8 mouse cellular contexts compared by ENCODE assay signal in genomic region chr16:84703129-84703768, GRCm38 (mm10). TPM values are rescaled to one million over a fixed set of nuclear protein-coding genes. Genes with fewer than 3 reads are reported as not detected.
DNase-seq lines count a peak whose midpoint lies in the region; ATAC-seq and TF ChIP-seq lines count a peak whose summit lies in the region.

No protein-coding gene starts in this region.

- peak overlapping the region; percentile 77 for H3K27ac ChIP-seq in gastrocnemius, adult 2 months
- no peak overlapping the region for H3K27ac ChIP-seq in hindbrain, postnatal 0 days
- no peak overlapping the region for H3K27ac ChIP-seq in liver, embryonic 14.5 days
- H3K27ac ChIP-seq in thymus, adult 2 months (ENCODE audit: control insufficient read depth, insufficient read depth, low read length), result no peak overlapping the region

- no peaks in the 10 kb centered on the region for H3K9me3 ChIP-seq in hindbrain, postnatal 0 days (ENCODE audit: low read length)
- H3K9me3 ChIP-seq in liver, embryonic 14.5 days (ENCODE audit: control insufficient read depth, low read length), result no peaks in the 10 kb centered on the region

- H3K4me2 ChIP-seq in hindbrain, postnatal 0 days (ENCODE audit: low read depth, low read length), result peak overlapping the region; percentile 98
- H3K4me2 ChIP-seq in liver, embryonic 14.5 days (ENCODE audit: low read depth), result peak overlapping the region; percentile 65

- DNase-seq in adrenal gland, postnatal 14 days, result peak; percentile 76
- DNase-seq in gastrocnemius, adult 2 months, result peak; percentile 73
- peak; percentile 52 for DNase-seq in hindbrain, postnatal 0 days (ENCODE audit: low spot score)
- DNase-seq in liver, embryonic 14.5 days (ENCODE audit: low read depth in 3 of 3, low spot score in 3 of 3), result no peak
- DNase-seq in neural tube, embryonic 10.5 days (ENCODE audit: extremely low spot score, low spot score), result peak; percentile 68
- DNase-seq in thymus, adult 2 months, result peak; percentile 66
- no peak for DNase-seq in layer of hippocampus, postnatal 36 days

- peak overlapping the region; percentile 53 for H3K9ac ChIP-seq in hindbrain, postnatal 0 days (replicated peaks; ENCODE audit: low read length)
- H3K9ac ChIP-seq in liver, embryonic 14.5 days (replicated peaks), result no peak overlapping the region

- H3K4me3 ChIP-seq in gastrocnemius, adult 2 months, result peak overlapping the region; percentile 87
- H3K4me3 ChIP-seq in hindbrain, postnatal 0 days (ENCODE audit: low read length), result peak overlapping the region; percentile 60
- peak overlapping the region; percentile 23 to 58; a peak in 3 of 4 replicates for H3K4me3 ChIP-seq in liver, embryonic 14.5 days (ENCODE audit: insufficient read depth in 1 of 2, low read depth in 2 of 2, low read length in 2 of 2)
- peak overlapping the region; percentile 73 for H3K4me3 ChIP-seq in thymus, adult 2 months (ENCODE audit: control insufficient read depth, insufficient read depth, low read length)

- 0 out of 2 replicates have a peak, but pooled peaks cover 4% of the 10 kb centered on the region for H3K27me3 ChIP-seq in hindbrain, postnatal 0 days (ENCODE audit: insufficient read depth, low read length)
- peaks cover 26% of the 10 kb centered on the region for H3K27me3 ChIP-seq in liver, embryonic 14.5 days (ENCODE audit: control insufficient read depth, insufficient read depth, low read length)
- no peaks in the 10 kb centered on the region for H3K27me3 ChIP-seq in thymus, adult 2 months (ENCODE audit: control insufficient read depth, insufficient read depth, low read length)

- TF ChIP-seq POLR2A in thymus, adult 2 months (IDR thresholded peaks at IDR 0.05; ENCODE audit: control insufficient read depth, extremely low read depth, insufficient read depth, low read length, poor library complexity), result no peak

- H3K36me3 ChIP-seq in hindbrain, postnatal 0 days (ENCODE audit: insufficient read depth, low read length), result no peaks in the 10 kb centered on the region
- H3K36me3 ChIP-seq in liver, embryonic 14.5 days (replicated peaks; ENCODE audit: control insufficient read depth, insufficient read depth, low read depth), result no peaks in the 10 kb centered on the region
- no peaks in the 10 kb centered on the region for H3K36me3 ChIP-seq in thymus, adult 2 months (ENCODE audit: control insufficient read depth, insufficient read depth, low read length)

- peak; percentile 80 for ATAC-seq in CD4-positive, CD25-positive, alpha-beta regulatory T cell, adult 4 months
- peak; percentile 77 for ATAC-seq in hindbrain, postnatal 0 days
- ATAC-seq in liver, embryonic 14.5 days (ENCODE audit: insufficient read depth), result no peak

- TF ChIP-seq EP300 in liver, embryonic 14.5 days (IDR thresholded peaks at IDR 0.05; ENCODE audit: low read depth), result no peak

- no peak for TF ChIP-seq CTCF in gastrocnemius, adult 2 months (IDR thresholded peaks at IDR 0.05)
- TF ChIP-seq CTCF in hindbrain, postnatal 0 days (IDR thresholded peaks at IDR 0.05; ENCODE audit: low read depth), result no peak
- no peak for TF ChIP-seq CTCF in liver, embryonic 14.5 days (IDR thresholded peaks at IDR 0.05; ENCODE audit: low read depth)
- no peak for TF ChIP-seq CTCF in thymus, adult 2 months (IDR thresholded peaks at IDR 0.05; ENCODE audit: borderline replicate concordance, control insufficient read depth, extremely low read depth, insufficient read depth, low read length, poor library complexity)

- intact Hi-C loops in gastrocnemius, adult 2 months (cut with DNase I), result no loop called here

- no peaks in the 10 kb centered on the region for H3K4me1 ChIP-seq in hindbrain, postnatal 0 days (ENCODE audit: insufficient read depth, low read length)
- no peaks in the 10 kb centered on the region for H3K4me1 ChIP-seq in liver, embryonic 14.5 days (replicated peaks; ENCODE audit: control insufficient read depth in 2 of 2, insufficient read depth in 2 of 2, low read length in 1 of 2)
- H3K4me1 ChIP-seq in thymus, adult 2 months (replicated peaks; ENCODE audit: control insufficient read depth, insufficient read depth, low read length), result peaks cover 3% of the 10 kb centered on the region; the same call in 1 of the 2 replicates

- 2% methylated on average over 55 of the region's 55 CpGs for WGBS in hindbrain, postnatal 0 days
- under 1% methylated on average over 55 of the region's 55 CpGs for WGBS in liver, embryonic 14.5 days (ENCODE audit: insufficient replicate concordance)
- 2% methylated on average over 42 of the region's 55 CpGs for WGBS in thymus, adult 2 months

RNA-seq across cellular contexts. Expression of gene Mrpl39, which starts 32.3 kb away (rescaled TPM):
- polyA plus RNA-seq in CD4-positive, CD25-positive, alpha-beta regulatory T cell, adult 4 months (2017; shearing (Covaris generic)), result 10 to 100 TPM; 21.2 to 27.5 TPM
- total RNA-seq in adrenal gland, postnatal 14 days (2021), result 54.9 and 56.2 TPM in 2 replicates
- 10 to 100 TPM; 13.4 to 19.5 TPM for total RNA-seq in gastrocnemius, adult 2 months (2021)
- 12.1 and 22.4 TPM in 2 replicates for total RNA-seq in hindbrain, postnatal 0 days (2014; rRNA removed)
- 36.2 and 38.2 TPM in 2 replicates for polyA plus RNA-seq in hindbrain, postnatal 0 days (2015; fragmentation: Nextera tagmentation; extraction: Ambion mirVana)
- polyA plus RNA-seq in liver, embryonic 14.5 days (2012; rRNA removed), result 9.2 and 19.5 TPM in 2 replicates
- 26.3 and 28.1 TPM in 2 replicates for polyA plus RNA-seq in liver, embryonic 14.5 days (2014; fragmentation: Nextera tagmentation; extraction: Ambion mirVana)
- polyA plus RNA-seq in thymus, adult 2 months (2012; rRNA removed), result 12.3 and 15.1 TPM in 2 replicates
- 10 to 100 TPM; 22.6 to 22.9 TPM for total RNA-seq in layer of hippocampus, postnatal 36 days (2021)

Comparison
In these comparisons a context has a peak if more than half of its experiments do, and no peak if none do; other contexts are left out.
1. DNase-seq: peak in adrenal gland, postnatal 14 days (single experiment), gastrocnemius, adult 2 months (single experiment), hindbrain, postnatal 0 days (single experiment), neural tube, embryonic 10.5 days (single experiment) and thymus, adult 2 months (single experiment); none in liver, embryonic 14.5 days (0 of 3) and layer of hippocampus, postnatal 36 days (0 of 2).
2. Peak in every context shown above with its lines, with median percentiles within 50 percentile points of each other: H3K4me3 ChIP-seq.